Mouse (Mus musculus) embryonic facial prominence, embryonic 15.5 days (tissue): Measurements from ENCODE around the gene Magel2. TPM values are rescaled to one million over a fixed set of nuclear protein-coding genes. Genes with fewer than 3 reads are reported as not detected.

ENCODE experiments used
- ATAC-seq: fragments of 200-750 bp; cut with Nextera tagmentation; 2 replicates; pipeline ENCODE4 v1.8.0; 2017; ENCODE audit warnings: low read depth, moderate TSS enrichment; ENCODE audit not compliant: insufficient number of reproducible peaks, low FRiP score, low TSS enrichment
- H3K27ac ChIP-seq: fragments of 300-500 bp; sonication (generic); replicated peaks from 2 replicates; pipeline ENCODE4 v1.5.1; 2015; ENCODE audit warnings: mild to moderate bottlenecking, inconsistent platforms
- H3K27me3 ChIP-seq: fragments of 300-500 bp; sonication (generic); 2 replicates; pipeline ENCODE4 v1.6.1; 2015; ENCODE audit warnings: inconsistent platforms
- H3K36me3 ChIP-seq: fragments of 300-500 bp; sonication (generic); 2 replicates; pipeline ENCODE4 v1.6.1; 2015; ENCODE audit warnings: mild to moderate bottlenecking, inconsistent platforms
- H3K4me1 ChIP-seq: fragments of 300-500 bp; sonication (generic); 2 replicates; pipeline ENCODE4 v1.6.1; 2015; ENCODE audit warnings: inconsistent platforms
- H3K4me2 ChIP-seq: fragments of 300-500 bp; sonication (generic); replicated peaks from 2 replicates; pipeline ENCODE4 v1.6.1; 2015; ENCODE audit warnings: mild to moderate bottlenecking, inconsistent platforms
- H3K4me3 ChIP-seq: fragments of 300-500 bp; sonication (generic); replicated peaks from 2 replicates; pipeline ENCODE4 v1.5.1; 2015; ENCODE audit warnings: mild to moderate bottlenecking, inconsistent platforms
- H3K9ac ChIP-seq: fragments of 300-500 bp; sonication (generic); 2 replicates; pipeline ENCODE4 v1.6.1; 2015; ENCODE audit warnings: inconsistent platforms
- H3K9me3 ChIP-seq: fragments of 300-500 bp; sonication (generic); replicated peaks from 2 replicates; pipeline ENCODE4 v1.6.1; 2016; ENCODE audit warnings: inconsistent platforms
- WGBS: fragments of 180-500 bp; shearing (Covaris S2); methylation state at CpG from one replicate; pipeline ENCODE4 v1.1.7; 2015; 5-methylcytosine and 5-hydroxymethylcytosine counted together
- polyA plus RNA-seq: library from polyadenylated mRNA; unstranded; fragments of >200 nt; fragmentation: Nextera tagmentation; extraction: Ambion mirVana; gene quantifications from 2 replicates; pipeline ENCODE4 v1.2.1, GENCODE M21; 2015

The Magel2 gene
- 6.9 and 7.0 TPM in 2 replicates for polyA plus RNA-seq

- 22% methylated on average over 31 of the region's 31 CpGs for WGBS
- peak within 1 kb of the TSS; percentile 50 for H3K4me3 ChIP-seq
- peak within 1 kb of the TSS; percentile 33 for H3K9ac ChIP-seq
- no peaks in the 10 kb centered on the region for H3K4me1 ChIP-seq
- peaks cover 4% of the 10 kb centered on the region; the same call in 1 of the 2 replicates for H3K9me3 ChIP-seq
- H3K27ac ChIP-seq: no peak within 1 kb of the TSS
- ATAC-seq: peak; percentile 81
- peak within 1 kb of the TSS; percentile 54 for H3K4me2 ChIP-seq
- no peaks in the 10 kb centered on the region for H3K27me3 ChIP-seq
- H3K36me3 ChIP-seq: no peaks in the 10 kb centered on the region
Measured at GRCm38 (mm10) chr7:62376510-62377304, at the start of gene Magel2. TSS of gene Magel2 (plus strand) at chr7:62377010.

GRCm38 (mm10) chr7:62345411-62345810 lies 31.4 kb upstream of the Magel2 start:
- Histone ChIP-seq H3K36me3 (no peaks in the 10 kb centered on the region), H3K4me1 (no peaks in the 10 kb centered on the region), H3K27me3 (no peaks in the 10 kb centered on the region), H3K9me3 (no peaks in the 10 kb centered on the region), H3K27ac (no peak overlapping the region), H3K4me3 (no peak overlapping the region), H3K9ac (no peak overlapping the region), H3K4me2 (no peak overlapping the region)
- no peak for ATAC-seq
- 22% methylated on average over 1 of the region's 1 CpGs for WGBS

- WGBS: 62% methylated on average over 1 of the region's 1 CpGs
- H3K27ac ChIP-seq: no peak within 1 kb of the TSS
Measured at GRCm38 (mm10) chr7:62346269-62346668, 30.5 kb upstream of the Magel2 start, which contains the start of gene Ndn. TSS of gene Ndn (plus strand) at chr7:62346569.

GRCm38 (mm10) chr7:62348106-62348803 lies 28.6 kb upstream of the Magel2 start:
- H3K27me3 ChIP-seq: no peaks in the 10 kb centered on the region
- 19% methylated on average over 42 of the region's 42 CpGs for WGBS
- H3K27ac ChIP-seq: peak overlapping the region; percentile 63; the same call in 1 of the 2 replicates
- H3K36me3 ChIP-seq: no peaks in the 10 kb centered on the region
- peak overlapping the region; percentile 50 for H3K9ac ChIP-seq
- H3K9me3 ChIP-seq: no peaks in the 10 kb centered on the region
- ATAC-seq: peak; percentile 87
- peak overlapping the region; percentile 53 for H3K4me2 ChIP-seq
- no peaks in the 10 kb centered on the region for H3K4me1 ChIP-seq
- H3K4me3 ChIP-seq: peak overlapping the region; percentile 54

More at GRCm38 (mm10) chr7:62346269-62346668, 30.5 kb upstream of the Magel2 start, which contains the start of gene Ndn:
- Histone ChIP-seq H3K4me2 (no peak within 1 kb of the TSS), H3K9ac (no peak within 1 kb of the TSS), H3K9me3 (no peaks in the 10 kb centered on the region), H3K36me3 (no peaks in the 10 kb centered on the region), H3K4me3 (no peak within 1 kb of the TSS), H3K4me1 (no peaks in the 10 kb centered on the region), H3K27me3 (no peaks in the 10 kb centered on the region)
- ATAC-seq: no peak

- no peak overlapping the region for H3K27ac ChIP-seq
- no peaks in the 10 kb centered on the region for H3K9me3 ChIP-seq
- peak; percentile 61 for ATAC-seq
- no peaks in the 10 kb centered on the region for H3K4me1 ChIP-seq
- H3K9ac ChIP-seq: peak overlapping the region; percentile 50; the same call in 1 of the 2 replicates
- WGBS: 29% methylated on average over 17 of the region's 17 CpGs
- H3K36me3 ChIP-seq: no peaks in the 10 kb centered on the region
- peak overlapping the region; percentile 54 for H3K4me3 ChIP-seq
- H3K27me3 ChIP-seq: no peaks in the 10 kb centered on the region
- H3K4me2 ChIP-seq: peak overlapping the region; percentile 53
Measured at GRCm38 (mm10) chr7:62348804-62349190, 28.0 kb upstream of the Magel2 start.

- H3K27ac ChIP-seq: no peak overlapping the region
- 51% methylated on average over 8 of the region's 8 CpGs for WGBS
- ATAC-seq: no peak
- H3K4me3 ChIP-seq: no peak overlapping the region
- H3K27me3 ChIP-seq: no peaks in the 10 kb centered on the region
- H3K4me1 ChIP-seq: no peaks in the 10 kb centered on the region
- H3K9me3 ChIP-seq: no peaks in the 10 kb centered on the region
- no peaks in the 10 kb centered on the region for H3K36me3 ChIP-seq
- no peak overlapping the region for H3K4me2 ChIP-seq
- H3K9ac ChIP-seq: no peak overlapping the region
Measured at GRCm38 (mm10) chr7:62351266-62351665, 25.5 kb upstream of the Magel2 start.

- Histone ChIP-seq H3K36me3 (no peaks in the 10 kb centered on the region), H3K9me3 (no peaks in the 10 kb centered on the region), H3K27me3 (no peaks in the 10 kb centered on the region), H3K27ac (no peak overlapping the region), H3K4me2 (no peak overlapping the region), H3K4me3 (no peak overlapping the region), H3K9ac (no peak overlapping the region), H3K4me1 (no peaks in the 10 kb centered on the region)
- WGBS: 54% methylated on average over 7 of the region's 7 CpGs
- no peak for ATAC-seq
Measured at GRCm38 (mm10) chr7:62365039-62365636, 11.7 kb upstream of the Magel2 start.

- no peak overlapping the region for H3K27ac ChIP-seq
- no peak overlapping the region for H3K4me3 ChIP-seq
- H3K4me2 ChIP-seq: no peak overlapping the region
- no peaks in the 10 kb centered on the region for H3K36me3 ChIP-seq
- no peaks in the 10 kb centered on the region for H3K4me1 ChIP-seq
- H3K9ac ChIP-seq: no peak overlapping the region
- H3K27me3 ChIP-seq: no peaks in the 10 kb centered on the region
- no peak for ATAC-seq
- 77% methylated on average over 8 of the region's 8 CpGs for WGBS
- H3K9me3 ChIP-seq: no peaks in the 10 kb centered on the region
Measured at GRCm38 (mm10) chr7:62366730-62367129, 10.1 kb upstream of the Magel2 start.

GRCm38 (mm10) chr7:62375658-62376057 lies 1.2 kb upstream of the Magel2 start:
- H3K4me3 ChIP-seq: no peak overlapping the region
- ATAC-seq: no peak
- H3K4me2 ChIP-seq: no peak overlapping the region
- no peak overlapping the region for H3K9ac ChIP-seq
- peaks cover 4% of the 10 kb centered on the region; the same call in 1 of the 2 replicates for H3K9me3 ChIP-seq
- H3K27me3 ChIP-seq: no peaks in the 10 kb centered on the region
- H3K4me1 ChIP-seq: no peaks in the 10 kb centered on the region
- H3K36me3 ChIP-seq: no peaks in the 10 kb centered on the region
- no peak overlapping the region for H3K27ac ChIP-seq
- 30% methylated on average over 4 of the region's 4 CpGs for WGBS

- WGBS: 30% methylated on average over 14 of the region's 14 CpGs
- Histone ChIP-seq H3K4me1 (no peaks in the 10 kb centered on the region), H3K4me3 (peak overlapping the region; percentile 50), H3K9me3 (peaks cover 4% of the 10 kb centered on the region; the same call in 1 of the 2 replicates), H3K27me3 (no peaks in the 10 kb centered on the region), H3K36me3 (no peaks in the 10 kb centered on the region), H3K4me2 (peak overlapping the region; percentile 54), H3K27ac (no peak overlapping the region), H3K9ac (peak overlapping the region; percentile 33)
- peak; percentile 39; the same call in 1 of the 2 replicates for ATAC-seq
Measured at GRCm38 (mm10) chr7:62377313-62377712, 503 bp downstream of the Magel2 start.

GRCm38 (mm10) chr7:62378529-62378928 lies 1.7 kb downstream of the Magel2 start:
- Histone ChIP-seq H3K36me3 (no peaks in the 10 kb centered on the region), H3K4me3 (no peak overlapping the region), H3K4me2 (peak overlapping the region; percentile 54; the same call in 1 of the 2 replicates), H3K4me1 (no peaks in the 10 kb centered on the region), H3K27me3 (no peaks in the 10 kb centered on the region), H3K9ac (no peak overlapping the region), H3K27ac (no peak overlapping the region), H3K9me3 (peaks cover 4% of the 10 kb centered on the region; the same call in 1 of the 2 replicates)
- ATAC-seq: 0 out of 2 replicates have a peak, but pooled peaks have one; percentile 29
- 89% methylated on average over 9 of the region's 9 CpGs for WGBS
